Mouse (Mus musculus): Measurements from ENCODE around the gene Poldip2. TPM values are rescaled to one million over a fixed set of nuclear protein-coding genes. Genes with fewer than 3 reads are reported as not detected.
A peak's percentile ranks its signal among the peaks of the same experiment; 100 is the strongest.

The Poldip2 gene
- polyA plus RNA-seq, 1 experiment: 111 TPM

- Histone ChIP-seq H3K27ac (ENCODE audit: control insufficient read depth, insufficient read depth, low read depth, low read length) (no peak within 1 kb of the TSS), H3K27me3 (ENCODE audit: control insufficient read depth, insufficient read depth, low read length) (no peaks in the 10 kb centered on the region), H3K4me1 (ENCODE audit: control insufficient read depth, insufficient read depth, low read length) (peaks cover 4% of the 10 kb centered on the region), H3K4me3 (ENCODE audit: control insufficient read depth, low read depth, low read length) (no peak within 1 kb of the TSS), H3K36me3 (ENCODE audit: control insufficient read depth, insufficient read depth, low read length) (no peaks in the 10 kb centered on the region; the same call in 1 of the 2 replicates)
- TF ChIP-seq CTCF (IDR thresholded peaks at IDR 0.05; ENCODE audit: control insufficient read depth, insufficient read depth, insufficient replicate concordance, low read depth, low read length): no peak
- TF ChIP-seq POLR2A (IDR thresholded peaks at IDR 0.05; ENCODE audit: control insufficient read depth, low read depth, low read length): no peak
Measured at GRCm38 (mm10) chr11:78502909-78503650, 8.9 kb upstream of the Poldip2 start, which contains the start of gene Sebox. TSS of gene Sebox (plus strand) at chr11:78503447.

DNA sequence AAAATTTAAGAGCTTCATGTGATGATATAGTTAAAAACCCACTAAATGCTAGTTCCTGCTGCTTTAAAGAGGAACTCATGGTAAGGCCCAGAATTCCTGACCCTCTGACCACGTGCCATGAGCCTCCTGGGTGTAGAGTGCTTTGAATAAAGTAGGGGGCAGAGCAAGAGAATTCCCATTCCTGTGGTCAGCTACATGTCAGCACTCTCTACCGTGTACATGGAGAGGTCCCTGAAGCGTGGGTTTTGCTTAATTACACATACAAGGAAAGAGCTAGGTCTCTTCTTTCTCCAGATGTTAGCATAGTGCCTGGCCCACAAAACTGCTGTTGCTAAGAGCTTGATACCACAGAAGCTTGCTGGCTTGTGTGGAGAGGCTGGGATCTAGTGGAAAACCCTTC, 6.6 kb upstream of the Poldip2 start:
- H3K4me1 ChIP-seq (ENCODE audit: control insufficient read depth, insufficient read depth, low read length): peaks cover 4% of the 10 kb centered on the region
- no peak overlapping the region for H3K4me3 ChIP-seq (ENCODE audit: control insufficient read depth, low read depth, low read length)
- H3K27ac ChIP-seq (ENCODE audit: control insufficient read depth, insufficient read depth, low read depth, low read length): no peak overlapping the region
- no peaks in the 10 kb centered on the region for H3K27me3 ChIP-seq (ENCODE audit: control insufficient read depth, insufficient read depth, low read length)
- no peak for TF ChIP-seq CTCF (IDR thresholded peaks at IDR 0.05; ENCODE audit: control insufficient read depth, insufficient read depth, insufficient replicate concordance, low read depth, low read length)
- TF ChIP-seq POLR2A (IDR thresholded peaks at IDR 0.05; ENCODE audit: control insufficient read depth, low read depth, low read length): no peak
- H3K36me3 ChIP-seq (ENCODE audit: control insufficient read depth, insufficient read depth, low read length): peaks cover 3% of the 10 kb centered on the region; the same call in 1 of the 2 replicates

GRCm38 (mm10) chr11:78509148-78509547, 2.8 kb upstream of the Poldip2 start:
- Histone ChIP-seq H3K4me3 (ENCODE audit: control insufficient read depth, low read depth, low read length) (no peak overlapping the region), H3K27ac (ENCODE audit: control insufficient read depth, insufficient read depth, low read depth, low read length) (no peak overlapping the region), H3K27me3 (ENCODE audit: control insufficient read depth, insufficient read depth, low read length) (no peaks in the 10 kb centered on the region), H3K4me1 (ENCODE audit: control insufficient read depth, insufficient read depth, low read length) (peaks cover 8% of the 10 kb centered on the region), H3K36me3 (ENCODE audit: control insufficient read depth, insufficient read depth, low read length) (peaks cover 3% of the 10 kb centered on the region)
- TF ChIP-seq CTCF (IDR thresholded peaks at IDR 0.05; ENCODE audit: control insufficient read depth, insufficient read depth, insufficient replicate concordance, low read depth, low read length): no peak
- TF ChIP-seq POLR2A (IDR thresholded peaks at IDR 0.05; ENCODE audit: control insufficient read depth, low read depth, low read length): no peak

DNA sequence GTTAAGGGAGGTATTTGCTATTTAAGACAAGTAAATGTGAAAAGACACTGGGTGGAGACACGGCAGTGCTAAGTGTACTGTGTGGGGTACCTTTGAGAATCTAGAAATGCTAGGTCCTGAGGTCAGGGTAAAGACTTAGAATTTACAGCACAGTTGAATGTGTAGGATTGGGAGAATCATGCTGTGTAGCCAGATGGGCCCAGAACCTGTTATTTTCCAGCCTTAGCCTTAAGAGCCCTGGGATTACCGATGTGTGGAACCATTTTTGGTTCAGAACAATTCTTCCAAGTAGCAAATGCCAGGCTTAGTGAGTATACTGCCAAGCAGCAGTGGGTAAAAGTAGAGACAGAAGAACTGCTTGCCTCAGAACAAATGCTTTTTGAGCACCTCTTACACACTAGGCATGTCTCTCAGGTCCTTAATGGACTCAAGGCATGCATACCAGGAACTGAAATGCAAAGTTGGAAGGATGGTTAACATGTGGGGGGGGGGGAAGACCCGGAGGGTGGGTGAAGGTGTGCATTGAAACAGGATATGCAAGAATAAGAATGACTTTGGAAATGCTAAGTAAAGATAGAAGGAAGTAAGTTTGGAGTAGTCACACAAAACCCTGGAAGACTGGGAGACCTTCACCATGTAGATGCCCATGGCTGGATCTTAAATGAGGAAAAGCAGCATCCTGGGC, 1.3 kb downstream of the Poldip2 start:
- Histone ChIP-seq H3K27ac (ENCODE audit: control insufficient read depth, insufficient read depth, low read depth, low read length) (no peak overlapping the region), H3K27me3 (ENCODE audit: control insufficient read depth, insufficient read depth, low read length) (no peaks in the 10 kb centered on the region), H3K36me3 (ENCODE audit: control insufficient read depth, insufficient read depth, low read length) (peaks cover 4% of the 10 kb centered on the region), H3K4me1 (ENCODE audit: control insufficient read depth, insufficient read depth, low read length) (peaks cover 8% of the 10 kb centered on the region), H3K4me3 (ENCODE audit: control insufficient read depth, low read depth, low read length) (peak overlapping the region; percentile 16; the same call in 1 of the 2 replicates)
- TF ChIP-seq CTCF (IDR thresholded peaks at IDR 0.05; ENCODE audit: control insufficient read depth, insufficient read depth, insufficient replicate concordance, low read depth, low read length): no peak
- TF ChIP-seq POLR2A (IDR thresholded peaks at IDR 0.05; ENCODE audit: control insufficient read depth, low read depth, low read length): no peak

- no peaks in the 10 kb centered on the region for H3K27me3 ChIP-seq (ENCODE audit: control insufficient read depth, insufficient read depth, low read length)
- peaks cover 8% of the 10 kb centered on the region for H3K4me1 ChIP-seq (ENCODE audit: control insufficient read depth, insufficient read depth, low read length)
- peaks cover 5% of the 10 kb centered on the region for H3K36me3 ChIP-seq (ENCODE audit: control insufficient read depth, insufficient read depth, low read length)
- TF ChIP-seq POLR2A (IDR thresholded peaks at IDR 0.05; ENCODE audit: control insufficient read depth, low read depth, low read length) (no peak), CTCF (IDR thresholded peaks at IDR 0.05; ENCODE audit: control insufficient read depth, insufficient read depth, insufficient replicate concordance, low read depth, low read length) (peak; percentile 26; the same call in 1 of the 2 replicates)
- H3K27ac ChIP-seq (ENCODE audit: control insufficient read depth, insufficient read depth, low read depth, low read length): no peak overlapping the region
- H3K4me3 ChIP-seq (ENCODE audit: control insufficient read depth, low read depth, low read length): no peak overlapping the region
Measured at GRCm38 (mm10) chr11:78515549-78516325, 3.7 kb downstream of the Poldip2 start.

- H3K36me3 ChIP-seq (ENCODE audit: control insufficient read depth, insufficient read depth, low read length): peaks cover 10% of the 10 kb centered on the region
- H3K4me3 ChIP-seq (ENCODE audit: control insufficient read depth, low read depth, low read length): no peak overlapping the region
- no peaks in the 10 kb centered on the region for H3K27me3 ChIP-seq (ENCODE audit: control insufficient read depth, insufficient read depth, low read length)
- H3K27ac ChIP-seq (ENCODE audit: control insufficient read depth, insufficient read depth, low read depth, low read length): no peak overlapping the region
- peaks cover 2% of the 10 kb centered on the region; the same call in 1 of the 2 replicates for H3K4me1 ChIP-seq (ENCODE audit: control insufficient read depth, insufficient read depth, low read length)
- TF ChIP-seq POLR2A (IDR thresholded peaks at IDR 0.05; ENCODE audit: control insufficient read depth, low read depth, low read length) (no peak), CTCF (IDR thresholded peaks at IDR 0.05; ENCODE audit: control insufficient read depth, insufficient read depth, insufficient replicate concordance, low read depth, low read length) (no peak)
Measured at GRCm38 (mm10) chr11:78518931-78519330, 6.9 kb downstream of the Poldip2 start.
